Mouse (Mus musculus) frontal cortex, postnatal 25 days (tissue): ENCODE measurements at regions not wholly inside any gene's neighbourhood (a gene's known extent, or its start where the extent isn't known, plus 50 kb on each side); places are given as distances from the start of the nearest gene placed in this dataset.

Source experiments
- DNase-seq, 2 experiments: peaks; one replicate each; pipeline ENCODE4 v3.0.0; 2022; ENCODE audit warnings: low spot score in 2 of 2

- no peak for DNase-seq
Observed at GRCm38 (mm10) chr10:97778531-97778930, 52.0 kb upstream of the C030005K15Rik start.

DNA sequence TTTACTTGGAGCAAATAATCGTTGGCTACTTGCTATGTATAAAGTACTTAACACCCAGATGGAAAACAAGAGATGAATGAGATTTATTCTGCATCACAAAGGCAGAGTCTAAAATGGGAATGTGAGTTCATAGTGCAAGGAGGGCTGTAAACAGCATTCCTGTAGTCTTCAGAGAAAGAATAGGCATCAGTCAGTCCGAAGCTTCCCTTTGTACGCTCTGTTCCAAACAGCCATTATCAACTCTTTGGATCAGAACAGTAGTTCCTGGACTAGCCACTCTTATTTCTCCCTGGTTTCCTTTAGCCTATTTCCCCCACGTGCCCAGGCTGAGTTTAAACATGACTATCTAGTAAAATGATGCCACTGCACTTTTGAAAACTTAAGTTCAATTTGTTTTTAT is 52.8 kb upstream of the C030005K15Rik start:
- DNase-seq = no peak

GRCm38 (mm10) chr10:97793804-97794203 is 67.2 kb upstream of the C030005K15Rik start:
- DNase-seq = no peak

GRCm38 (mm10) chr10:97801448-97802265 is 75.1 kb upstream of the C030005K15Rik start:
- DNase-seq = no peak

DNA sequence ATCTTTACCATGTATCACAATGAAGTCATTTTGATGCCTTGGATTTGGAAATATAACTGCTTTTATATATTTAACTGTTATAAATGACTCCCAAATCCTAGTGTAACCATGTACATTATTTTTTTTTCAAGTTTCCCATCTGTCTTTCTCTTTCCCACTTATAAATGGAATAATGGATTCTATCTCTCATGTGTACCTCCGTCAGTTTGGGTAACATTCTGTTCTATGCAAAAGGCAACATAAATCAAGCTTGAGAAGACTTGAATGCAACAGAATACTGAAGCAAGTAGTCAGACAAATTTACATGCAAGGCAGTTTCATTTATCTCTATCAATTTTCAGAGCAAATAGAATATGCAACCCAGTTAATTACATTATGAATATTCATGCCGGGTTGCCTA is 81.4 kb upstream of the C030005K15Rik start:
- DNase-seq = no peak

DNA sequence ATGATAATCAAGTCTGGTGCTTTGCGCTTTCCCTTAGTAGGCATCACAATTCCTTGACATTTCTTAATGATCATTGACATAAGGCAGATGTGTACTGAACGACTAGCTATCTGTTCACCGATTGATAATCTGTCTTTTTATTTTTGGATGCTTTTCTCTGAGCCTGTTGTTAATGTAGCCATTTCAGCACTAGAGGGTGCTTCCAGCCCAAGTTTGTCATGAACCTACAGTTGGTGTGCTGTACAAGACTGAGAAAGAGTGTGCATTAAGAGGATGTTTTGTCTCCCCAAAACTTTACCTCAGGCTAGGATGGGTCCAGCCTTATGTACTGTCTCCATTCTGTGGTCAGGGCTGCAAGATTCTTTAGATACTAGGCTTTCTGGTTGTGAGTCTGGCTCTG is 116.0 kb upstream of the C030005K15Rik start:
- no peak for DNase-seq

GRCm38 (mm10) chr10:97851487-97851886 is 124.9 kb upstream of the C030005K15Rik start:
- DNase-seq = no peak

- DNase-seq = no peak
Observed at GRCm38 (mm10) chr10:97877088-97877487, 150.5 kb upstream of the C030005K15Rik start.

- DNase-seq = no peak
Observed at GRCm38 (mm10) chr10:97886049-97886448, 159.5 kb upstream of the C030005K15Rik start.

GRCm38 (mm10) chr10:97905793-97906192 is 179.2 kb upstream of the C030005K15Rik start:
- DNase-seq = no peak

DNA sequence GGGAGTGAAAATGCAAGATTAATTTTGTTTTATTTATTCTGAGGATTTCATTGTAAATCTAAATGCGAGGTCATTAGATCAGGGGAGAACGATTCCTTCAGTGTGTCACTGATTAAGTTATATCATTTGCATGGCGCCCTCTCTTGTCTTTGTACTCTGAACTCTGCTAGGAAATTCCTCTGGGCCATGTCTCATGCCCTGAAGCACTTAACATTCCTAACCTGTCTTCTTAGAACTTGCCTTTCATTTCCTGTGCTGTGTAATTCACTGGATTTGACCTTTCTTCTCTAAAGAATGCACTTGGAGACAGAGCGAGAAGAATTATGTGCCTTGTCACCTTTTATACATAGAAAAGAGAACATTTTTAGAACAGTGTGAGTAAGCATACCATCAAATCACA is 199.0 kb upstream of the C030005K15Rik start:
- DNase-seq = no peak

GRCm38 (mm10) chr10:97940345-97940744 is 213.8 kb upstream of the C030005K15Rik start:
- peak; percentile 8 to 9 for DNase-seq

- no peak for DNase-seq
Observed at GRCm38 (mm10) chr10:97965881-97966280, 239.3 kb upstream of the C030005K15Rik start.

GRCm38 (mm10) chr10:97966931-97967330 is 240.4 kb upstream of the C030005K15Rik start:
- no peak for DNase-seq

- DNase-seq = no peak
Observed at GRCm38 (mm10) chr10:98007037-98007436, 280.5 kb upstream of the C030005K15Rik start.

DNA sequence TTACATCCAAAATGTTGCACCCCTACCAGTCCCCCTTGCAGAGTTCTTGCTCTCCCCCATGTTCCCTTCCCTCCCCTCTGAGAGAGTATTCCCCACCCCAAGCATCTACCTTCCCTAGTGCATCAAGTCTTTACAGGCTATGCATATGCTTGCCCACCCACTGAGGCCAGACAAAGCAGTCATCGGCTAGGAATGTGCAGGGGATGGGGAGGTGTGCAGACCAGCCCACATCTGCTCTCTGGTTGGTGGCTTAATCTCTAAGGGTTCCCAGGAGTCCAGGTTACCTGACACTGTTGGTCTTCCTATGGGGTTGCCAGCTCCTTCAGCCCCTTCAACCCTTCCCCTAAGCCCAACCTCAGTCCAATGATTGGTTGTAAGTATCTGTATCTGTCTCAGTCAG is 281.8 kb upstream of the C030005K15Rik start:
- no peak for DNase-seq

- DNase-seq = no peak
Observed at GRCm38 (mm10) chr10:98012916-98013315, 286.4 kb upstream of the C030005K15Rik start.

GRCm38 (mm10) chr10:98014985-98015902 is 288.7 kb upstream of the C030005K15Rik start:
- DNase-seq = no peak

DNA sequence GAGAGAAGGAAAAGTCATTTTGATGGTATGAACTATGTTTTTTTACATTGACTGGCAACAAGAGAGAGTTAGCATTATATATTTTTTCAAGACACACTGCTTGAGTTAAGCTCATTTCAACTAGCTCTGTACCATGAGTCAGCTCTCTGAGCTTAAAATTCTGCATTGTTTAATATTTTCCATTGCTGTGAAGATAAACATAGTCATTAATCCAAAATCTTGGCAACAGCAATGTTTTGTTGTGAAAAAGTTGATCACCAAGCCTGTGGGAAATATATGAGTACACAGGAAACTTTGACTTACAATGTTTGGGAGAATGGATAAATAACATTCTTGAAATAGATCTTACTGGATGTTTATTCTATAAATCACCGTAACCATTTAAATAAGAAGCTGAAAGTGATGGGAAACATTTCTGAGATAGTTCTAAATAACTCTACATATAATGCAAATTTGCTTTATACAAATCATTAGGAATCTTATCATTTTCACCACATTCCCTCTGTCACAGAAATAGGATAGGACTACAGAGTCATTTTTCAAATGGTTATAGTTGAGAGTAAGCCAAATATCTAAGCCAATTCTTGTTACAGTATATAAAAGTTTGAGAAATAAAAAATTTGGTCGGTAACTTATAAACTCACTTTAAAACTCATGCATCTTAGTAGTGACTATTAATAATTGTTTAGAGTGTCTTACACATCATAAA is 290.2 kb upstream of the C030005K15Rik start:
- no peak for DNase-seq

- DNase-seq = no peak
Observed at GRCm38 (mm10) chr10:98029124-98029523, 302.6 kb upstream of the C030005K15Rik start.

GRCm38 (mm10) chr10:98029621-98030020 is 303.1 kb upstream of the C030005K15Rik start:
- DNase-seq = no peak

DNA sequence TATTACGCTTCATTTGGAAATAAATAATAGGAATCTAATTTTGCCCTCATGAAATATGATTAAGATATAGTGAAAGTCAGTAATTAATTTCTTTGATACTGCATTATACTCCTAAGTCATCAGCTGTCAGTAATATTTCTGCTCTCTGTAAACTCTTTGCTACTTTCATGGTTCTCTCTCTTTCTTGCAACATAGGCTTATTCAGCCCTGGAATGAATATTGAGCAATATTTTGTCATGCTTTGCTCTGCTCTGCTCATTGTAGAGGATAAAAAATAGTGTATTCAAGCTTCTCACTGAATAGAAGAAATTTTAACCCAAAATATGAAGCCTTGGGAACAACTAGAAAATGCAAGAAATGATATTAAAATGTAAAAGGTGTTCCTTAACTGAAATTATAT is 306.1 kb upstream of the C030005K15Rik start:
- no peak for DNase-seq
